Mouse (Mus musculus): ENCODE results near the gene Bzw2. TPM values are rescaled to one million over a fixed set of nuclear protein-coding genes. Genes with fewer than 3 reads are reported as not detected.

Bzw2 gene
- 15.0 and 23.4 TPM in 2 replicates for polyA plus RNA-seq (2012)

DNA sequence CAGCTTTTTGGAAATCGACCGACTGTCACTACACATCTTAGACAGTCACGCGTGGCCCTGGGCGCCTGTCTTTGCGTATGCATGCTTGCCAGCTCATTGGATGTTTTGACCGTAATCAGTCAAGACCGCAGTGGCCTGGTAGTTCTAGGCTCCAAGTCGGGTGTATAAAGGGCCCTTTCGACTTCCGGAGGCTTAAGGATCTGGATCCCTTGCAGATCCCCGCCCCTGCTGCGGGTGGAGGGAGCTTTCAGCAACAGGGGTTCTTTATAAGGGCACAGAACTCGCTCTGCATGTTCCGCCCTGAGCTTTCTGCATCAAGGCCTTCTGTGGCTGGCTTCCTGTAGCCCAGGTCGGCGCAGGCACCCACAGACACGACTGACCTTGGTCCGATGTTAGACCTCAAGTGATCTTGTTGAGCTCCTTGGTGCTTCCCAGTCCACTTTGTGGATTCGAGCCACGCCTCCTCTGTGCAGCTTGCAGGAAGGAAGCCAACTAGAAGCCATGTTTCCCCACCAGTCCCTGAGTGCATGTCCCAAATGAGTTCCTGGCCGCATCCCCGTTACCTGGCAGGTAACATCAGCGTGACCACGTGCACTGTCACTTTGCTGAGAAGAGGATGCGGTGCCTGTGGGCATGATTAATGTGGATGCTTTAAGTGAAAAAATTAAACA lies at the start of gene Bzw2:
Gene Bzw2 (minus strand): TSS at position 443 of the 671 bp plus-strand sequence.
- no peak for TF ChIP-seq GATA1 (IDR thresholded peaks at IDR 0.05; ENCODE audit: low read length)

DNA sequence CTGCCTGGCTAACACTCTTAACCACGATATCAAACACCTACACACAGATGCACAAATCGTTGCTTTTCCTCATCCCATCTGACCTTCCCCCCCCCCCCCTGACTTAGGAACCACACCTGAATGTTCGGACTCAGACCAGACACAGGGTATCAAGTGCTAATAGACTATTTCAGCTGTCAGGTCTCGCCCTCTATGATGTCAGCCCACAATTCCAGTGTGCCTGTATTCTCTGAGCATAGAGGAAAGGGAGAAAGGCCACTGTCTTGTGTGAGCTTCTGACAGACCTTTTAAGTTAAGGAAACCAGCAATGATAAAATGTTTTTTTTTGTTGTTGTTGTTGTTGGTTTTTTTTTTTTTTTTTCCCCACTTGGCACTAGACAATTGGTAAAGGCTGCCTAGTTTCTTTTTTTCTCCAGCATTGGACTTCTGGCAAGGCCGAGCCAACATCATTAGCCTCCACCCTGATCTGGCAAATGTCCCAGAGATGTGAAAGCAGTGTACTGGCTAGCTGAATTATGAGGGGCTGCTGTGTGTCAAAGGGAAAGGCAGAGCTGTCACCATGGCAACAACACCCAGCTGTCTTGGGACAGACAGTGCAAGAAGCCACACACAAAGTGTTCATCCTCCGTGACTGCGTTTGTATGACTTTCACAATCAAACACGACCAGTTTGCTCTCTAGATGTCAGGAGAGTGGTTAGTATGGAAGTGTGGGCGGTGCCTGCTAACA lies 49.4 kb upstream of the Bzw2 start:
- no peak for TF ChIP-seq GATA1 (IDR thresholded peaks at IDR 0.05; ENCODE audit: low read length)

DNA sequence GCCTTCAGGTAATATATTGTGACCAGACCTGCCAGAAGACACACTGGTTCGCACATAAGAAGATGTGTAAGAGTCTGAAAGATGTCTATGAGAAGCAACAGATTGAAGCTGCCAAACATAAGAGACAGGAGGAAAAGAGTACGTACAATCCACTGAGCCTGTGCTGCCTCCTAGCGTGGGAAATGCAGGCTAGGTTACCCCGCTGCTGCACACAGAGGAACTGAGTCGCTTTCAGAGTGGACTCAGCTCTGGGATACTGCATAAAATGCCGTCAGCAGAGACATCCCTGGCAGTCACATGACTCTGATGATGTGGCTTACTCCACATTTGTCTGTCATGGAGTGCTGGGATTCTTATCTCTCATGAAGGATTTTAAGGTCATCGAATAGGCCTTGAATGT lies 37.1 kb upstream of the Bzw2 start:
- TF ChIP-seq GATA1 (IDR thresholded peaks at IDR 0.05; ENCODE audit: low read length): no peak

DNA sequence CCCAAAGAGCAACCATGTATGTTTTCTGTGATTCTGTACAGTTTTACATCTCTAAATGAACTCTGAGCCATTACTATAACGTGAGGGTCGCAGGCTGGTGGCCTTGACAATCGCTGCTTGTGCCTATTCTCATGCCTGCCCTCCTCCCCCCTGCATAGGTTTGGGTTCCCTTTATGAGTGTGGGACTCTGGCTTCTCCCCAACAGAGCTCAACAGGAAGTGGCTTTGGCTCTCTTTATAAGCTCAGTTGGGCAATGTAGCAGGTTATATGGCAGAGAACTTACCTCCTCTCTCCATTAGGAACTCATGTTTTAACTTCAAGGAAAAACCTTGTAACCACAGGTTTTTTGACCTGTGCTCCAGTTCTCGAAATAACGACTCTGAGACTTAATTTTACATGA lies 32.5 kb upstream of the Bzw2 start:
- no peak for TF ChIP-seq GATA1 (IDR thresholded peaks at IDR 0.05; ENCODE audit: low read length)

DNA sequence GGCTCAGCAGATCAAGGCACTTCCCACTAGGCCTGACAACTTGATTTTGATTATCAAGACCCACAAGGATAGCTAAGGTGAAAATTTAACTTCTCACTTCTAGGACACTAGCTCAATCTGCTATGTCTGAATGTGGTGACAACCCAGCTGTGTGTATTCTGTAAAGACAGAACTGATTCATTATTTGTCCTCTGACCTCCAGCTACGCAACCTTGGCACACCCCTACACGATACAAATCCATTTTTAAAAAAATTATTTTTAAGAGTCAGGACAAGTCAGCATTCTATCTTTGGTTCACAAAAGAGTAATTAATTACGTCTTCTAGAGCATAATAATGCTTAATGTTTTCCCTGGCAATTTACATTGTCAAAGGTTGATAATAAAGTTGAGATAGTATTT lies 31.7 kb upstream of the Bzw2 start:
- TF ChIP-seq GATA1 (IDR thresholded peaks at IDR 0.05; ENCODE audit: low read length): no peak

DNA sequence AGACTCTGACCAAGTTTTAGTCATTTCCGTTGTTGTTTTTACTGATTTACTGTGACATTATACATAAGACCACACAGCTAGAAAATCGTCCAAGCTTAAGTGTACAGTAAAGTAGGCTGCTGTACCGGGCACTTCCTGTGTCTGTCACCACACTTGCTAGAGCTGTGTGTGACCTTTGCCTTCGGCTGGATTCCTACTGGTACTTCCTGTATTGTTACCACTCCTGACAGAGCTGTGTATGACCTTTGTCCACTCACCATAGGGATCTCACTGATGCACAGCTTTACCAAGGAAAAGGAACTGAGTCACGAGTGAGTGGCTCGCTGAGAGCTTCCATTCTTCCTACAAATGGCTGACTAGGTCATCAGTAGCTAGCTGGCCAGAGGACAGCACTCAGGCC lies 29.2 kb upstream of the Bzw2 start:
- no peak for TF ChIP-seq GATA1 (IDR thresholded peaks at IDR 0.05; ENCODE audit: low read length)

DNA sequence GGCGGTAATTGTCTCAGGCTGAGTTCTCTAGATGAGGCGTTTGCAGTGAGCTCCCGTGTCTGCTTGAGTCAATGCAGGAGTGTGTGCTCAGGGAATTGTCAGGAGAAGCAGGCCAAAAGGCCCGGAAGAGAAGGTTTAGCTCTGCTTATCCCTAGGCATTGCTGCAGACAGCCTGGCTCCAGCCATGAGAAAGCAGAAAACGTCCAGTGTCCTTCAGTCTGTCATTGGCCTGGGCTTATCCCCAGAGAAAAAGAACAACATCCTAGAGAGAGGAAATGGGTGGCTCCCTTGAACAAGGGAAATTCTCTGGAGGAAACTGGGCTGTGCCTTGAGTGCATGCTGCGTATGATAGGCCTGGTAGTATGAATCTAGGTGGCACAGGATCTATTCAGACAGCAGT lies 24.7 kb upstream of the Bzw2 start:
- TF ChIP-seq GATA1 (IDR thresholded peaks at IDR 0.05; ENCODE audit: low read length): no peak

DNA sequence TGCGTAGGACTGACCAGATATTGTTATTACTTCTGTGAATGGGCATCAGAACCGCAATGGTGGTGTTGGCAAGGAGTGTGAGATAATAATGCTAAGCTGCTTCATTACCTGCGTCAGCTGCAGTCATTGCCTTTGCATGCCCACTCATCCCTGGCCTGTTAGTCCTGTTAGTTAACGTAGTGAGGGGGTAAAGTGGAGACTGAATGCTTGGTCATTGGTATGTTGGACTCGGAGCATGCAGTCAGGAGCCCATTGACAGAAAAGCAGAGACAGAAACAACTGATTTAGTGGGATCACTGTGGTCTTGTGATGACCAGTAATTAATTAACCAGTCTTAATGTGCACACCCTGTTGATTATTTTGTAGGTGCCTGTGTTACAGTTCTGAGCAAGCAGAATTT lies 19.3 kb upstream of the Bzw2 start:
- TF ChIP-seq GATA1 (IDR thresholded peaks at IDR 0.05; ENCODE audit: low read length): no peak

DNA sequence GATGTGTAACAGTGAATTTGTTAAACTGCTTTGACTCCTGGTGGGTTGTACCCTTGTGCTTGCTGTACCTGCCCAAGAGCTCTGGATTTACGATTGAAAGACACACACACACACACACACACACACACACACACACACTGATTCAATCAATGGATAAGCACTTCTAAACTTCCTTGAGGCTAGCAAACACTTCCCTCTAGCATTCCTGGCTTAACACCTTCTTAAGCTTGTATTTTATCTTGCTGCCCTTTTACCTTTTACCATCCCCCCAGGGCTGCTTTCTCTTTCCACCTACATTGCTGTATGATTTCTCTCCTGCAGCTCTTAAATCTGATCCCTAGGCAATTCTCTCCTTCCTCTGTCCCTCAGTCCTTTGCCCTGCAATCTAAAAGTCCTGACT lies 7.4 kb upstream of the Bzw2 start:
- TF ChIP-seq GATA1 (IDR thresholded peaks at IDR 0.05; ENCODE audit: low read length): no peak

DNA sequence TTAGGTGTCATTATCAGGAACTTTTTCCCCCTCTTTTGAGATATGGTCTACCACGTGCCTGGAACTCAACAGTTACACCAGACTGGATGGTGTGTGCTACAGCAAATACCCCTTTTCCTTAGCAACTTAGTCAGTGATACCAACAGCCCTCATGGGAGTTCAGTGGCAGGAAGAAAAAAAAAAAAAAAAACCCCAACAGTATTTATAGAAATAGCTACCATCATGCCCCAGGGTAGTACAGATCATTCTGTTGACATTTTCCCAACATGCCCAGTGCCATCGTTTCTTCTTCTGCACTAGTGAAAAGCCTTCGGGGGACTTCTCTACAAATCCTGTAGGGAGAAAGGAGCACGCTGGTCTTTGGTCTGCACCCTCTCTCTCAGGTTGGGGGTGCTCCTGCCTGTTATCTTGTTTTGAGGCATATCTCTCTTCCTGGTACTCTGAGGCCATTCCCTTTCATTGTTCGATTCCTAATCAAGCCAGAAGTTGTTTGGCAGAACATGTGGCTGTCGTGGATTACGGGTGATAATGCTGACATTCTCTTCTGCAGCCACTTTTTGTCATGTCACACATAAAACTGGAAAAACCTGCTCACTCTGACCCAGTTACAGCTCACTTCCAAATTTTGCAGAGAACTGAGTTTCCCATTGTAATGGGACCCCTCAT lies 6.4 kb upstream of the Bzw2 start:
- TF ChIP-seq GATA1 (IDR thresholded peaks at IDR 0.05; ENCODE audit: low read length): no peak

DNA sequence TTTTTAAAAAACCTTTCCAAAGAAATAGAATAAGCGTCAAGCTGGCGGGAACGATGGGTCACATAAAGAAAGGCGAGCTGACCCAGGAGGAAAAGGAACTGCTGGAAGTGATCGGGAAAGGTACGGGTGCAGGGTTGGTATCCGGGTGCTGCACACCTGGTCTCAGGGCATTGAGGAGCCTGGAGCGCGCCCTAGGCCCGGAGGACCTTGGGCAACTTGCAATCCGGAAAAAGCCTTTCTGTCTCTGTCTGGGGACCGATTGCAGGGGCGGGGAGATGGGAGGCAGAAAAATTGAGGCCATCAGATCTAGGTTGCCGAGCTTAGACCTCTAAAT lies 609 bp downstream of the Bzw2 start:
- no peak for TF ChIP-seq GATA1 (IDR thresholded peaks at IDR 0.05; ENCODE audit: low read length)

DNA sequence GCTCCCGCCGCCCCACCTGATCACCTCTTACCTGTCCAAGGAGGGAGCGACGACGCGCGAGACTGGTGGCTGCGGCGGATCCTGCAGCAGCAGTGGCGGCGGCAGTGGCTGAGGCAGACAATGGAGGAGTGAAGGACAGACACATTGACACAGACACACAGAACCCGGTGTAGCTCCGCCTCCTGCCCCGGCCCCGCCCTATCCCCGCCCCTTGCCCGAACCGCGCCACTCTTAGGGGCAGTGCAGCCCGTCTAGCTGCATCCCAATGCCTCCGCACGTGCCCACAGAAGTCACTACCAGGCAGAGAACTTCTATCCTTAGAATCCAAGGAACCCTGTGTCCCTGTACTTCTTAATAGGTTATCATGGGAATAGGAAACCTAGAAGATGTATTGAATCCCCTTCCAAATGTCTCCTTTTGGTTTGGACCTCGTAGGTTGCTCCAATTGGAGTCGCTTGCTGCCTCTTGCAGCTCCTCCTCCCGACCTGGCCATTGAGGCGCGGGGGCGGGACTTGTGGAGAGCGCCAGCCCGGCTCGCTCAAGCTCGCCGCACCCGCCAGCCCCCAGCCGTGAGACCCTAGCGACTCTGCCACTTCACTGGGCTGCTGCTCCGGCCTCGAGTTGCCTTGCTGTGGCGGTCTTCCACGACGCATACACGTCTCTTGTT lies 1.1 kb downstream of the Bzw2 start, which contains the start of gene Ankmy2:
Gene Ankmy2 (plus strand): TSS at position 478 of the 667 bp plus-strand sequence.
- no peak for TF ChIP-seq GATA1 (IDR thresholded peaks at IDR 0.05; ENCODE audit: low read length)

DNA sequence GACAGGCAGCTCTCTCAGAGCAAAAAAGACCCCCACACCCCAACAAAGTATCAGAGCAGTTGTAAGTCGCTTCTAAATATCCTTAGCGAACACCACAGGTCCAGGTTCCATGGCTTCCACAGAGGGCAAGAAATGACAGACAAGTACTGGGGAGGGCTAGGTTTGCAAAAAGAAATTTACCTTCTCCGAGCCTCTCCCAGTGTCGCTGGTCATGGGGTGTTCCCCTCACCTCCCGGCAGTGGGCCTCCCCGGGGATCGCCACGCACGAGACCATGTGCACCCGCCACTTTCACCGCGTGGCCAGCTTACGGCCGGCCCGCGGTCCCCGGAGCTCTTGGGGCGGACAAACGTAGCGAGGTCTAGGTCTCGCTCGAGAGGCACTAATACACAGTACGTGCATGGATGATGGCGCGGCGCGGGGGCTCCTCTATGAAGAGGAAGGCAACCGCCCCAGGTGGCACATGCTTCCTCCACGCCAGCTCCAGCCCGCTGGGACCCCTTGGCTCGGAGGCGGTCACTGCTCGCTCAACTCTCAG lies 1.7 kb downstream of the Bzw2 start:
- no peak for TF ChIP-seq GATA1 (IDR thresholded peaks at IDR 0.05; ENCODE audit: low read length)

DNA sequence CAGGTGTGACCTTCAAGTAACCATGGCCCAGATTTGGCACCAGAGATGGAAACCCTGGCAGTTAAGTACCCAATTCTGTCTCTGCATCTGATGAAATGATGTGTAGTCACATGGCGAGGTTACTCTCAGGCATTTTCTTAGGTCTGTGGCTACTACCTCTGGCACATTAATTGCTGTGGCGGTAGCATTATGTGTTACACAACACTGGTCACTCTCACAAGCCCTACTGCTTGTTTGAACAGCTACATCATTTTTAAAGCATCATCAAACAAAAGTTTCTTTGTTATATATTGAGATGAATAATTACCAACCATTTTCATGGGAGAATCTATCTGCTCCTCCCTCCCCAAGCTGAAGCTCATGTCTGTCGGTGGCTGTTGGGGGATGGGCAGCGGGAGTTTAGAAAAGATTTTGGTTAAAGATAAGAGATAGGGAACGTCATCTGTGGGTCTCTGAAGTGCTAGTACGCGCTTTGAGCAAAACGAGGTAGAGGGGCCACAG lies 2.7 kb downstream of the Bzw2 start:
- TF ChIP-seq GATA1 (IDR thresholded peaks at IDR 0.05; ENCODE audit: low read length): no peak

DNA sequence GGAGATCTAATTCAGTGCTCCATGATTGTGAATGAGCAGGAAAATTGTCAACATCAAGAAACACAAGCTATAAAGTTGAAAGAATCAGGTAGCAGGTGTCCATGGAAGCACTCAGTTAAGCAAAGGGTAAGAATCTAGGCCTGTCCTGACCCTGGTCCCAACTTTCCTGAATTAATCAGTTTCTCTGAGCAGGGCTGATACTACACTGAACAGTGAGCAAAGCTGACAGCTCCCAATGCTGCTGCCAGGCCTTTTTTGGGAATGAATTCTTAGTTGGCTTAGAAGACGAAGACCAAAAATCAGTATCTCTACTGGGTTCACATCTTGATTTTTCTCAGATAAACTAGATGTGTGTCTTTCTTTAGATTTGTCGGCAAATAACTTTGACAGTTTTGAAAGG lies 7.1 kb downstream of the Bzw2 start:
- TF ChIP-seq GATA1 (IDR thresholded peaks at IDR 0.05; ENCODE audit: low read length): no peak

DNA sequence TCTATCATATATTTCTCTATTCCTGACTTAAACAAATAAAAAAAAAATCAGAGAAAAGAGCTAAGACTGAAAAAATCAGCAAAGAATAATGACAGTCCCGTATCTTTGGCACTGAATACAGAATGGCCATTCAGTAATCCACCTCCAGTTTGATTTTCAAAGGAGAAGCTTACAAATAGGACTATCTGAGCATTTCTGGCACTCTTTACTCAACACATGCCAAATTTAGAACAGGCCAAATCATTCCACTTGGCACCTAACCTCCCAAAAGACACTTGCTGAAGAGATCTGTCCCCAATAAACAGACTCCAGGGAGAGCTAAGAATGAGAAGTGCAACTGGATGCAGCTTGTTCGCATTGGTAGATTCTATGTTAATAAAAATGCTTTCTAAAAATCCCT lies 7.6 kb downstream of the Bzw2 start:
- TF ChIP-seq GATA1 (IDR thresholded peaks at IDR 0.05; ENCODE audit: low read length): no peak

Measured in G1E-ER4 (cell line).